Mouse (Mus musculus) forebrain, embryonic 14.5 days (tissue): Measurements from ENCODE around the gene Nfatc2. TPM values are rescaled to one million over a fixed set of nuclear protein-coding genes. Genes with fewer than 3 reads are reported as not detected.
A peak's percentile ranks its signal among the peaks of the same experiment; 100 is the strongest.

Source experiments
- ATAC-seq: fragments of 200-750 bp; cut with Nextera tagmentation; 2 replicates; pipeline ENCODE4 v1.8.0; 2017; ENCODE audit warnings: mild to moderate bottlenecking, moderate library complexity
- DNase-seq: peaks from one replicate; pipeline ENCODE4 v3.0.0-alpha.2; 2015; ENCODE audit warnings: low spot score
- H3K27ac ChIP-seq: fragments of 300-500 bp; sonication (generic); 2 replicates; pipeline ENCODE4 v1.5.1; 2014; ENCODE audit warnings: low read depth, mild to moderate bottlenecking, control low read depth, low read length, moderate library complexity
- H3K27me3 ChIP-seq: fragments of 300-500 bp; sonication (generic); replicated peaks from 2 replicates; pipeline ENCODE4 v1.6.1; 2014; ENCODE audit warnings: low read length, control low read depth, mixed read lengths; ENCODE audit not compliant: control insufficient read depth, insufficient read depth
- H3K36me3 ChIP-seq: fragments of 300-500 bp; sonication (generic); 2 replicates; pipeline ENCODE4 v1.6.1; 2014; ENCODE audit warnings: low read length, control low read depth; ENCODE audit not compliant: control insufficient read depth, insufficient read depth
- H3K4me1 ChIP-seq: fragments of 300-500 bp; sonication (generic); 2 replicates; pipeline ENCODE4 v1.6.1; 2014; ENCODE audit warnings: antibody characterized with exemption, low read length, control low read depth; ENCODE audit not compliant: control insufficient read depth, insufficient read depth
- H3K4me2 ChIP-seq: fragments of 300-500 bp; sonication (generic); 2 replicates; pipeline ENCODE4 v1.6.1; 2014; ENCODE audit warnings: mild to moderate bottlenecking, control low read depth, low read length
- H3K4me3 ChIP-seq: fragments of 300-500 bp; sonication (generic); 2 replicates; pipeline ENCODE4 v1.5.1; 2014; ENCODE audit warnings: low read depth, low read length, control low read depth
- H3K9ac ChIP-seq: fragments of 300-500 bp; sonication (generic); 2 replicates; pipeline ENCODE4 v1.6.1; 2014; ENCODE audit warnings: mild to moderate bottlenecking, low read length, control low read depth, moderate library complexity
- H3K9me3 ChIP-seq: fragments of 300-500 bp; sonication (generic); replicated peaks from 2 replicates; pipeline ENCODE4 v1.6.1; 2016; ENCODE audit warnings: low read length, control low read depth, mixed read lengths; ENCODE audit not compliant: control insufficient read depth
- WGBS: fragments of 180-500 bp; shearing (Covaris S2); extraction: QIAGEN DNeasy Blood & Tissue Kit; methylation state at CpG from one replicate; pipeline ENCODE4 v1.1.7; 2014; 5-methylcytosine and 5-hydroxymethylcytosine counted together
- polyA plus RNA-seq: library from polyadenylated mRNA; unstranded; fragments of >200 nt; fragmentation: Nextera tagmentation; extraction: Ambion mirVana; gene quantifications from 2 replicates; pipeline ENCODE4 v1.2.1, GENCODE M21; 2014

Gene Nfatc2
- polyA plus RNA-seq, 1 experiment from 2014 or later = 1.2 TPM

DNA sequence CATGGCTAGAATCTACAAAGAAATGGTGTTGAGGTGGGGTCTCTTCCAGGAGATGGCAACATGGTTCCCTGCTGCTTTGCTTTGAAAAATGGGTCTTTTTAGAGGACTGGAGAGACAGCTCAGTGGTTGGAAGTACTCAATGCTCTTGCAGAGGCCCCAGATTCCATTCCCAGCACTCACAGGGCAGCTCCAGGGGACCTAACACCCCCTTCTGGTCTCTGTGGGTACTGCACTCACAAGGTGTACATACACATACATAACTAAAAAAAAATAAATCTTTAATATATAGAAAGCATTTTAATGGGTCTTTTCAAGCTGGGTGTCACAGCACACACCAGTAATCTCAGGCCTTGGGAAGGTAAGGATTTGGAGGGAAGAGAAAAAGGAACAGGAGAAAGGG lies 89.9 kb downstream of the Nfatc2 start:
- Histone ChIP-seq H3K27ac (no peak overlapping the region), H3K4me3 (no peak overlapping the region), H3K9me3 (no peaks in the 10 kb centered on the region), H3K27me3 (no peaks in the 10 kb centered on the region), H3K36me3 (no peaks in the 10 kb centered on the region), H3K9ac (no peak overlapping the region), H3K4me1 (no peaks in the 10 kb centered on the region), H3K4me2 (no peak overlapping the region)
- DNase-seq = no peak
- ATAC-seq = no peak

DNA sequence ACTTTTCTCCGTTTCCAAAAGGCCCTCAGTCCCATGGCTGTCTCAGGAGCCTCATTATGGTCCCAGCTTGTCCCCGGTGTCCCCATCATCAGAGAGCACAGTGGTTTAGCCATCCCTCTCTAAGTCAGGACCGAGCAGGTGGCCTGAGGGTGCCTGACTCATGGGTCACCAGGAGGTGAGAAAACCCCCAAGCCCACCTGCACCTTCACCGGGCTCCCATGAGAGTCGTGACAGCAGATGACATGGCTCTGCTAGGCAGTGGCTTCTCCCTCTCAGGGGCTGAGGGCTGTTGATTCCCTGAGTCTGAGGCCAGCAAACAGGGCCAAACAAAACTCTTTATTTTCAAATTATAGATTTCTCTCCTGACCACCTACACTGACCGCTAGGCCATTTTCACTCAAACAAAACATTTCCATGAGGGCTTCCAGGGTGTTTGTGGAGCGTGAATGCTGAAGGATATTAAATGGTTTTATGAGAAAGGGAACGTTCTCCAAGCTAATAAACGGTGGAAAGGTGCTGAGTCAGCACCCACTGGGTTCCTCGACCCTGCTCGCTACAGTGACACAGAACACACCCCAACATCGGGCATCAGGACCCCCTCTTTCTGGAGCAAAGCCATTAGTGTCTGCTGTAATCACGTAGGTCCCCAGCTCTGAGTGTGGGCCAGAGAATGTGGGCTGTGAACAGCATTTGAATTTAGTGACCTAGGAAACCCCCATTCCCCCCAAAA lies 92.8 kb downstream of the Nfatc2 start:
- no peak overlapping the region for H3K4me3 ChIP-seq
- no peak overlapping the region for H3K4me2 ChIP-seq
- H3K27ac ChIP-seq = no peak overlapping the region
- no peaks in the 10 kb centered on the region for H3K36me3 ChIP-seq
- H3K9me3 ChIP-seq = no peaks in the 10 kb centered on the region
- no peaks in the 10 kb centered on the region for H3K4me1 ChIP-seq
- 86% methylated on average over 13 of the region's 13 CpGs for WGBS
- no peak overlapping the region for H3K9ac ChIP-seq
- DNase-seq (no peak), ATAC-seq (no peak)
- no peaks in the 10 kb centered on the region for H3K27me3 ChIP-seq

DNA sequence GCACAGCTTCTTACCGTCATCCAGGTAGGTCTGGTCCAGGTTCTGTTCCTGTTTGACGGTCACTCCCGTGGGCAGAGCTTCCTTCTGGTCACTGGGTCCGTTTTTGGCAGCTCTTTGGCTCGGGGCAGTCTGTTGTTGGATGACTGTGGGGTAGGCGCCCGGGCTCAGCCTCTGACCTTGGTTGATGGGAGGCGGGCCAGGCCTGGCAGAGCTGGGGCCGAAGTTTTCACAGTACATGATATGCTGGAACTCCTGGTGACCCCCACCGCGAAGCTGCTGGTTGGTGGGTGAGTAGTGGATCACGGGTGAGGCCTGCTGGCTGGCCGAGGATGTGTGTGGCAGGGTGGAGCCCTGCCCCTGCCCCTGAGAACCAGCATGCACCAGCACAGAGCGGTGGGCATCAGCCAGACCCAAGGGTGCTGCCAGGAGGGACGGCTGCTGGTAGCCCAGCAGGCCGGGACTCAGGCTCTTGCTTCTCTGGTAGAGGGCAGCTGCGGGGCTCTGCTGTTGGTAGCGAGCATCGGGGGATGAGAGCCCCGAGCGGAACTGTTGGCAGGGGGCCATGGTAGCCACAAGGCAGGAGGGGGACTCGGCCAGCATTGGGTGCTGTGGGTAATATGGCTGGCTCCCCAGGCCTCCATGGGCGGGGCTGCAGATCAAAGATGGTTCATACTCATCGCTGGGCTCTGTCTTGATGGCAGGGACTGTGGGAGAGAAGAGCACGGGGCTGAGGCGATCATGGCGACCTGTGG lies 96.8 kb downstream of the Nfatc2 start:
- no peak overlapping the region for H3K27ac ChIP-seq
- no peak overlapping the region for H3K4me3 ChIP-seq
- DNase-seq = no peak
- H3K9ac ChIP-seq = no peak overlapping the region
- H3K27me3 ChIP-seq = no peaks in the 10 kb centered on the region
- ATAC-seq = no peak
- H3K9me3 ChIP-seq = no peaks in the 10 kb centered on the region
- H3K4me1 ChIP-seq = no peaks in the 10 kb centered on the region
- H3K4me2 ChIP-seq = no peak overlapping the region
- H3K36me3 ChIP-seq = no peaks in the 10 kb centered on the region
- WGBS = 82% methylated on average over 27 of the region's 27 CpGs

DNA sequence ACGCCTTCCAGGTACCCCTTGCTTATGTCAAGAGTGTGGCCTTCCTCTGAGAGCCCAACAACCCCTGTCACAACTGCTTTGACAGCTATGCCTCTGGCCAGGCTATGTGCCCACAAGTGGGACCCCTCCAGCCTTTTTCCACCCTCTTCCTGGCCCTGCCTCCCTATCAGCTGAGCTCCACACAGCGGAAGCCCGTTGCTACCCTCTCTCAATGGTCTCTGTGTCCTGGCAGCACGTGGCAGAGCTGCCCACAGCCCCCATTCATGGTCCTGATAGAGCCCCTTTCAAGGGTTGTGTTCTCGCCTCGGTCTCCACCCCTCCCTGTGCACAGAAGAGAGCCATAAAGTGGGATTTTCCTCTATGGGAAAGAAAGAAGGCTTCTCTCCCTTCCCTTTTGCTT lies 97.7 kb downstream of the Nfatc2 start:
- no peak overlapping the region for H3K4me3 ChIP-seq
- no peaks in the 10 kb centered on the region for H3K27me3 ChIP-seq
- no peak overlapping the region for H3K27ac ChIP-seq
- H3K4me2 ChIP-seq = no peak overlapping the region
- H3K36me3 ChIP-seq = no peaks in the 10 kb centered on the region
- no peak overlapping the region for H3K9ac ChIP-seq
- WGBS = 66% methylated on average over 6 of the region's 6 CpGs
- no peaks in the 10 kb centered on the region for H3K9me3 ChIP-seq
- DNase-seq (no peak), ATAC-seq (no peak)
- H3K4me1 ChIP-seq = no peaks in the 10 kb centered on the region

GRCm38 (mm10) chr2:168500750-168501149 lies 100.7 kb downstream of the Nfatc2 start:
- Histone ChIP-seq H3K9me3 (no peaks in the 10 kb centered on the region), H3K27ac (no peak overlapping the region), H3K4me2 (no peak overlapping the region), H3K36me3 (no peaks in the 10 kb centered on the region), H3K27me3 (no peaks in the 10 kb centered on the region), H3K4me3 (no peak overlapping the region), H3K9ac (no peak overlapping the region), H3K4me1 (no peaks in the 10 kb centered on the region)
- 96% methylated on average over 6 of the region's 6 CpGs for WGBS
- ATAC-seq = no peak
- no peak for DNase-seq

DNA sequence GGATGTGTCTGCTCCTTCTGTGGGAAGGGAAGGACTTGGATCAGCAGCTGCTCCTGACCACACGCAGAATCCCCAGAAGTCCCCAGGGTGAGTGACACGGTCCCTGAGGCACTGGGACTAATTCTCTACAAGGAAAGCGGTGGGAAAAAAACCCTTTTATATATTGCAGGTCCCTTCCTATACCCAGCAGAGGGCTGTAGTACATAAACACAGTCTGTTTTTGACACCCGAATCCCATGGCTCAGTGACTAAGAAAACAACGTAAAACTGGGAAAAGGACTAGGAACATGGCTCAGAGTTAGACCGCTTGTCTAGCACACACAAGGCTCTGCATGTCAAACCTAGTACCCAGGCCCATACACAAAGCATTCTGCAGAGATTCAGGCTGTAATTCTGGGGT lies 101.2 kb downstream of the Nfatc2 start:
- H3K36me3 ChIP-seq = no peaks in the 10 kb centered on the region
- DNase-seq (peak; percentile 13), ATAC-seq (no peak)
- no peak overlapping the region for H3K4me2 ChIP-seq
- no peaks in the 10 kb centered on the region for H3K4me1 ChIP-seq
- H3K27me3 ChIP-seq = no peaks in the 10 kb centered on the region
- H3K27ac ChIP-seq = no peak overlapping the region
- no peak overlapping the region for H3K4me3 ChIP-seq
- WGBS = 84% methylated on average over 6 of the region's 6 CpGs
- no peaks in the 10 kb centered on the region for H3K9me3 ChIP-seq
- no peak overlapping the region for H3K9ac ChIP-seq

DNA sequence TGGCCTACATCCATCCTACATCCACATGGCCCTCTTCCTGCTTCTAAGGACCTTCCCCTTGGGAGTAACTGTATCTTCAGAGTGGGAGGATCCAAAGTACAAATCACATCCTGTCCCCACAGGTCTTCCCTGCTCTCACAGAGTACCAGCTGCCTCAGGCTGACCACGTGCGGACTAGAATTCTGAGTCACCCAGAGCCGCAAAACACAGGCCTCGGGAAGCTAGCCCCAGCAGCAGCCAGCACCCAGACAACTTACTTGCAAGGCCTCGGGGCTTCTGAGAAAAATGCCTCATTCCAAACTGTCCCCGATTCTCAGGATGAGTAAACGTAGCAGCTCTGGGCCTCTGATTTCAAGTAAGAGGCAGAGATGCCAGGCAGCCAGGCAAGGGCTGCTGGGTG lies 109.7 kb downstream of the Nfatc2 start:
- no peak for DNase-seq
- WGBS = 87% methylated on average over 7 of the region's 7 CpGs
- H3K4me2 ChIP-seq = no peak overlapping the region
- H3K4me1 ChIP-seq = no peaks in the 10 kb centered on the region
- no peak overlapping the region for H3K9ac ChIP-seq
- no peak for ATAC-seq
- H3K36me3 ChIP-seq = no peaks in the 10 kb centered on the region
- H3K9me3 ChIP-seq = no peaks in the 10 kb centered on the region
- no peak overlapping the region for H3K27ac ChIP-seq
- H3K4me3 ChIP-seq = no peak overlapping the region
- no peaks in the 10 kb centered on the region for H3K27me3 ChIP-seq

- ATAC-seq = no peak
- Histone ChIP-seq H3K4me1 (no peaks in the 10 kb centered on the region), H3K9ac (no peak overlapping the region), H3K27ac (no peak overlapping the region), H3K4me2 (no peak overlapping the region), H3K9me3 (no peaks in the 10 kb centered on the region), H3K27me3 (no peaks in the 10 kb centered on the region), H3K4me3 (no peak overlapping the region), H3K36me3 (no peaks in the 10 kb centered on the region)
- DNase-seq = no peak
- 91% methylated on average over 13 of the region's 13 CpGs for WGBS
Observed at GRCm38 (mm10) chr2:168489953-168490352, 111.5 kb downstream of the Nfatc2 start.

GRCm38 (mm10) chr2:168488158-168488925 lies 113.1 kb downstream of the Nfatc2 start:
- DNase-seq (no peak), ATAC-seq (no peak)
- no peak overlapping the region for H3K4me3 ChIP-seq
- H3K27me3 ChIP-seq = no peaks in the 10 kb centered on the region
- H3K4me2 ChIP-seq = no peak overlapping the region
- WGBS = 87% methylated on average over 11 of the region's 11 CpGs
- no peaks in the 10 kb centered on the region for H3K36me3 ChIP-seq
- H3K27ac ChIP-seq = no peak overlapping the region
- H3K4me1 ChIP-seq = no peaks in the 10 kb centered on the region
- no peak overlapping the region for H3K9ac ChIP-seq
- no peaks in the 10 kb centered on the region for H3K9me3 ChIP-seq
